Comparison of ENCODE assay signal across 25 mouse cellular contexts in genomic region chr7:47528762-47529161, GRCm38 (mm10). TPM values are rescaled to one million over a fixed set of nuclear protein-coding genes. Genes with fewer than 3 reads are reported as not detected.
"Had no signal": no experiment of that assay in that cellular context is flagged by ENCODE, and none has a peak within 500 bp of the region (broad histone marks: within the 10 kb centered on the region; RNA-seq: fewer than 3 reads in every experiment).

Mrgpra2b (minus strand) TSS chr7:47528862.

- H3K27ac ChIP-seq: liver, embryonic 14.5 days; macrophage; midbrain, embryonic 13.5 days; midbrain, embryonic 15.5 days; neural tube, embryonic 12.5 days had no signal

- H3K4me3 ChIP-seq: megakaryocyte, embryonic 14.5 days; midbrain, embryonic 13.5 days; midbrain, embryonic 15.5 days; neural tube, embryonic 12.5 days had no signal

- ATAC-seq: midbrain, embryonic 13.5 days; midbrain, embryonic 15.5 days had no signal

- H3K9me3 ChIP-seq: megakaryocyte, embryonic 14.5 days had no signal

- H3K4me1 ChIP-seq: megakaryocyte, embryonic 14.5 days; midbrain, embryonic 13.5 days; midbrain, embryonic 15.5 days; neural tube, embryonic 12.5 days had no signal

- H3K27me3 ChIP-seq: megakaryocyte, embryonic 14.5 days; midbrain, embryonic 13.5 days; midbrain, embryonic 15.5 days; neural tube, embryonic 12.5 days had no signal

- H3K4me2 ChIP-seq: lung, embryonic 14.5 days; midbrain, embryonic 11.5 days; midbrain, embryonic 13.5 days; midbrain, embryonic 15.5 days; neural tube, embryonic 12.5 days had no signal

- H3K9ac ChIP-seq: liver, embryonic 14.5 days; lung, embryonic 14.5 days; midbrain, embryonic 13.5 days; midbrain, embryonic 15.5 days; neural tube, embryonic 12.5 days had no signal

- H3K36me3 ChIP-seq: midbrain, embryonic 13.5 days; midbrain, embryonic 15.5 days; neural tube, embryonic 12.5 days had no signal

- DNase-seq: lung, adult 18-20 months; lung, embryonic 14.5 days; lung, postnatal 14 days; lung, postnatal 36 days; retina, postnatal 1 day; right cerebral cortex, adult 18-20 months; right cerebral cortex, postnatal 25 days; right cerebral cortex, postnatal 4 days; spleen, adult 18-20 months; thymus, adult 18-20 months; thymus, postnatal 14 days; thymus, postnatal 36 days had no signal

RNA-seq across cellular contexts. Expression of gene Mrgpra2b, which starts in this region (rescaled TPM):
- total RNA-seq: midbrain, postnatal 0 days; monocyte, adult 5-6 weeks had no signal
- polyA plus RNA-seq: lung, embryonic 14.5 days; lung, embryonic 16.5 days; midbrain, embryonic 13.5 days; midbrain, embryonic 15.5 days; midbrain, postnatal 0 days; neural tube, embryonic 12.5 days; neural tube, embryonic 14.5 days; stomach, embryonic 14.5 days; thymus, postnatal 0 days had no signal
